Mouse (Mus musculus) C2C12 (cell line): ENCODE measurements around the gene Resf1. TPM values are rescaled to one million over a fixed set of nuclear protein-coding genes. Genes with fewer than 3 reads are reported as not detected.
"Not testable (repeated sequence)": the region's sequence is repeated elsewhere in the genome, so short reads cannot be mapped to it uniquely, and the experiment has no call there.

Source experiments
- H3K27me3 ChIP-seq: one replicate; pipeline ENCODE4 v1.6.1; 2011; ENCODE audit not compliant: control insufficient read depth, insufficient read depth, insufficient read length
- H3K36me3 ChIP-seq: one replicate; pipeline ENCODE4 v1.6.1; 2011; ENCODE audit not compliant: control insufficient read depth, insufficient read depth
- H3K4me3 ChIP-seq: one replicate; pipeline ENCODE4 v1.5.1; 2011; ENCODE audit warnings: mild to moderate bottlenecking, control low read depth; ENCODE audit not compliant: poor library complexity, insufficient read depth, severe bottlenecking
- H3K79me2 ChIP-seq: one replicate; pipeline ENCODE4 v1.6.1; 2011; ENCODE audit not compliant: control insufficient read depth, insufficient read depth
- H3K79me3 ChIP-seq: one replicate; pipeline ENCODE4 v1.6.1; 2011; ENCODE audit warnings: low read depth, control low read depth
- H3ac ChIP-seq: one replicate; pipeline ENCODE3; 2011; ENCODE audit warnings: low read depth; ENCODE audit not compliant: control insufficient read depth, insufficient read length
- CEBPB ChIP-seq: IDR thresholded peaks from one replicate; pipeline ENCODE4 v1.6.1; 2011; ENCODE audit warnings: low read depth, mild to moderate bottlenecking, control low read depth, moderate library complexity
- CTCF ChIP-seq: IDR thresholded peaks from one replicate; pipeline ENCODE4 v1.5.1; 2011; ENCODE audit not compliant: control insufficient read depth, insufficient read depth, insufficient read length
- FOSL1 ChIP-seq: IDR thresholded peaks from one replicate; pipeline ENCODE4 v1.8.0; 2011; ENCODE audit warnings: mild to moderate bottlenecking, low read length; ENCODE audit not compliant: poor library complexity, insufficient read depth, severe bottlenecking
- MAX ChIP-seq: IDR thresholded peaks from one replicate; pipeline ENCODE4 v1.6.1; 2011; ENCODE audit warnings: mild to moderate bottlenecking, control low read depth
- MYOD1 ChIP-seq: IDR thresholded peaks from one replicate; pipeline ENCODE4 v1.6.1; 2011; ENCODE audit warnings: low read depth; ENCODE audit not compliant: control insufficient read depth, insufficient read length
- MYOG ChIP-seq: IDR thresholded peaks from one replicate; pipeline ENCODE4 v1.6.1; 2011; ENCODE audit not compliant: control insufficient read depth, insufficient read length; ENCODE audit errors: extremely low read depth
- USF1 ChIP-seq: IDR thresholded peaks from one replicate; pipeline ENCODE4 v1.6.1; 2011; ENCODE audit warnings: low read depth, mild to moderate bottlenecking, control low read depth, moderate library complexity
- long read RNA-seq, 2 experiments: library from polyadenylated mRNA; unstranded; transcript quantifications; one replicate each; pipeline ENCODE4 v2.0.0; 2019 to 2020
- polyA plus RNA-seq: library from polyadenylated mRNA; unstranded; fragments of >200 nt; fragmentation: generic; extraction: Trizol; gene quantifications from one replicate; pipeline ENCODE4 v1.2.1, GENCODE M21; 2012; ENCODE audit warnings: missing spikeins

The Resf1 gene
- polyA plus RNA-seq: 4.3 TPM
- long read RNA-seq, experiment 1, full-length matches to known transcripts: 6 of 33 reads
- long read RNA-seq, experiment 1, partial matches to known transcripts: 14 of 33 reads
- long read RNA-seq, experiment 1, other reads (novel, unspliced or antisense): 13 of 33 reads
- long read RNA-seq, experiment 2, full-length matches to known transcripts: 18 of 35 reads
- long read RNA-seq, experiment 2, partial matches to known transcripts: 11 of 35 reads
- long read RNA-seq, experiment 2, other reads (novel, unspliced or antisense): 6 of 35 reads

DNA sequence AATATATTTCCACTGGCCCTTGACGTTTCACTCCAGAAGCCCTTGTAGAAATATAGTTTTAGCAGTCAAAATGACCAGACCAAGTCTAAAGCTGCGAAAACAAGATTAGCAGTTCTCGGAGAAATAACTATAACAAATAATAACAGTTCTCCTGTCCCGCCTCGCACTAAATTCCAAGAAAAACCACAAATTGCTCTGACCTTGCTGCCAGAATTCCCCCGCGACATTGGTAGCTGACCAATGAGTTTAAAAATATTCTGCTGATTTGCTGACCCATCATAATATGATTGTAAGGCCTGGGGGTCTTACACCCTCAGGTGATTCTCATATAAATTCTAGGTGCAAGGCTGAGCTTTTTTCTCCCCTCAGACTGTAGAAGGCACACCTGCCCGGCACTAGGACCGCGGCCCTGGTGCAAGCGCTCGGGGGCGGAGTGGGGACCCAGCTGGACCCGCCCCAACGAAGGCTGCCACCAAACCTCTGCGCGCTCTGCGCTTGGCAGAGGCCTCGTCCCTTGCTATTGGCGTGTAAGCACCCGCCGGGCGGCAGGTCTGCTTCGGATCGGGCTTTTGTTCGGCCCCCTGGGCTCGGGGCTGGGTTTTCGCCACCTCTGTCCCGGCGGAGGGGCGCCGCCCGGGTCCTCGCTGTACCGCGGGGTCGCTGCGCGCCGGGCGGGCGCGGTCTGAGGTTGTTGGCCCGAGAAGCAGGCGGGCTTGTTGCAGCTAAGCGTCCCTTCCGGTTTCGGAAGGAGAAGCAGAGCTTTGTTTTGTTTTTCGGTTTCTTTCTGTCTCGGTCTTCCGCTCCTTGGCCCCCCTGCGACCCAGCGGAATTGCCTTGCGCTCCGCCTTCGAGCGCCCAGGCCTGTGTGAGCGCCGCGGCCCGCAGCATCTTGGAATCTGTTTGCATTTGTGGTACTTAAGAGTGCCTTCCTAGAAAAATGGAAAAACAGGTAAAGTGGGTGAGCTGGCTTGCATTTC lies at the start of gene Resf1:
Gene Resf1 (plus strand): TSS at position 459 of the 977 bp plus-strand sequence.
- H3K79me3 ChIP-seq: peaks cover 30% of the 10 kb centered on the region
- peak within 1 kb of the TSS; percentile 90 for H3ac ChIP-seq
- H3K79me2 ChIP-seq: peaks cover 49% of the 10 kb centered on the region
- H3K4me3 ChIP-seq: peak within 1 kb of the TSS; percentile 66
- TF ChIP-seq CTCF (no peak), MYOG (no peak), CEBPB (no peak), USF1 (no peak), MAX (no peak), MYOD1 (no peak)
- H3K36me3 ChIP-seq: peaks cover 28% of the 10 kb centered on the region
- H3K27me3 ChIP-seq: no peaks in the 10 kb centered on the region

DNA sequence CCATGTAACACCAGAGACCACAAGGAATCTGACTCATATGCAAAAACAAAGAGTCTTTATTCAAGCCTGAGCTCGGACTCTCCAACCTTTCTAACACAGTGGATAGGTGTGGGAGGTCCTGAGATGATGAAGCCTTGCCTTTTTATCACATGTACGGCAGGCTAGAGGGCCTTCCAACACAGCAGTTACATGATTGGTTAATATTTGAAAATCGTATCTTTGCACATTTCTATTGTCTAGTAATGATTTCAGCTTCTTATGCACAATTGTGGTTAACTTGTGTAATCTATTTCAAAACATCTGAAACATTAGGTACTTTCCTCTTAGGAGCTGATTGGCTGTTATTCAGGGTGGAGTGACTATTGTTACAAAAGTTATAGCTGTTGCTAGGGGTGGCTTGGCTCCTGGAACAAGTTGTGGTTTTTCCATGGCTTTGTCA lies 48.4 kb upstream of the Resf1 start:
- no peaks in the 10 kb centered on the region for H3K79me2 ChIP-seq
- no peak overlapping the region for H3ac ChIP-seq
- H3K4me3 ChIP-seq: no peak overlapping the region
- no peaks in the 10 kb centered on the region for H3K36me3 ChIP-seq
- H3K79me3 ChIP-seq: no peaks in the 10 kb centered on the region
- peak; percentile 92 for TF ChIP-seq CEBPB
- TF ChIP-seq USF1: peak; percentile 20
- no peak for TF ChIP-seq MAX
- H3K27me3 ChIP-seq: no peaks in the 10 kb centered on the region

DNA sequence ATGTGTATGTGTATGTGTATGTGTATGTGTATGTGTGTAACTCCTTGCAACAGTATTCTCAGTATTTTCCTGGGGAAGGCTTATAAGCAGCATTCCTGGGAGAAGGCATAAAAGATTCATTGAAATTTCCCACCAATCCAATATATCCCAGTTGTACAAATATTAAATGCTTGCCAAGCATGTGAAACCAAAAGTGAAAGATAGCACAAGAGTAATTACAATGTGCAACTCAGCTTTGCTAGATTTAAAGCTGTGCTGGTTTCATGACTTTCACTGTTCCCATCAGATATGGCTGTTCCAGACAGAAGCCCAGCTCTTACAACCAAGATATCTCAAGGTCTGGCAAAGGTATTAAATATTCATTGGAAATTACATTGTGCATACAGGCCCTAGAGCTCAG lies 41.3 kb upstream of the Resf1 start:
- TF ChIP-seq FOSL1 (no peak), USF1 (no peak), CEBPB (no peak), MYOD1 (no peak), MYOG (no peak), CTCF (no peak), MAX (no peak)
- no peak overlapping the region for H3ac ChIP-seq
- no peaks in the 10 kb centered on the region for H3K79me3 ChIP-seq
- no peaks in the 10 kb centered on the region for H3K27me3 ChIP-seq
- no peak overlapping the region for H3K4me3 ChIP-seq
- no peaks in the 10 kb centered on the region for H3K36me3 ChIP-seq
- H3K79me2 ChIP-seq: no peaks in the 10 kb centered on the region

DNA sequence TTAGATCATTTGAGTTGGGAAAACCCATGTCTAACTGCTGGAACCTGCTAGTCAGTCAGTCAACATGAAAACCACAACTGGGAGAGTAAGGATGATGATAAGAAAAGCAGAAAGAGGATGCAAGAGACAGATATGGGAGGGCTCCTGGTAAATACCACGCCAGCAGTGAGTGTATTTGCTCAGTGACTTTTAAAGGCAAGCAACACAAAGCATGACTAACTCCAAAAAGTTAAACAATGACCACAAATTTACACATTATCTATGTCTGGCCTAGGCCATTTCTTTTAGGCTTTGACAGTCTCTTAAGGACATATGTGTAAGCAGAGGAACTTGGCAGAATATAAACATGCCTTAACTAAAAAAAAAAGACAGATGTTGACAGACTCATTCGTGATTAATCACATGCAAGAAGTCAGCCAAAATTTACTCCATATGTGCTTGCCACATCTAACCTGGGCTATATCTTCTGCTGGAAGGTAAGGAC lies 30.9 kb upstream of the Resf1 start:
- Histone ChIP-seq H3K79me3 (no peaks in the 10 kb centered on the region), H3K36me3 (no peaks in the 10 kb centered on the region), H3K79me2 (no peaks in the 10 kb centered on the region), H3K27me3 (no peaks in the 10 kb centered on the region), H3K4me3 (no peak overlapping the region), H3ac (no peak overlapping the region)
- TF ChIP-seq MYOG (no peak), USF1 (no peak), CTCF (no peak), MYOD1 (no peak), FOSL1 (no peak), CEBPB (no peak), MAX (no peak)

DNA sequence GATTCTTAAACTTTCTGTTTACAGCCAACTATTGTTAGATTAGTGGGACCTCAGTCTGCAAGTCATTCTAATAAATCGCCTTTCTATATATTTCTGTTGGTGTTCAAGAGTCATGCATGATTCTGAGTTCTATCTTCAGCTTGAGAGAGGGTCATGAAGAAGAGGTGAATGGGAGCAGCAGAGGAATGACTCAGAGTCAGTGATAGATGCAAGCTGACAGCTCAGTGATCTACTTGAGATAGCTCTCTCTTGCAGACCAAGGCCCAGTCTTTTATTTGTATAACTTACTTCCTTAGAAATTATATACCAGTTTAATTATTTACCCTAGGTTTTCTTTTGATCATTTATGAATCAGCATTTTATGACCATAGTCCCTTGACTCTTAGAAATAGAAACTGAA lies 30.3 kb upstream of the Resf1 start:
- TF ChIP-seq MYOD1 (no peak), CEBPB (no peak)
- Histone ChIP-seq H3K4me3 (no peak overlapping the region), H3K36me3 (no peaks in the 10 kb centered on the region), H3ac (no peak overlapping the region), H3K27me3 (no peaks in the 10 kb centered on the region), H3K79me2 (no peaks in the 10 kb centered on the region), H3K79me3 (no peaks in the 10 kb centered on the region)

DNA sequence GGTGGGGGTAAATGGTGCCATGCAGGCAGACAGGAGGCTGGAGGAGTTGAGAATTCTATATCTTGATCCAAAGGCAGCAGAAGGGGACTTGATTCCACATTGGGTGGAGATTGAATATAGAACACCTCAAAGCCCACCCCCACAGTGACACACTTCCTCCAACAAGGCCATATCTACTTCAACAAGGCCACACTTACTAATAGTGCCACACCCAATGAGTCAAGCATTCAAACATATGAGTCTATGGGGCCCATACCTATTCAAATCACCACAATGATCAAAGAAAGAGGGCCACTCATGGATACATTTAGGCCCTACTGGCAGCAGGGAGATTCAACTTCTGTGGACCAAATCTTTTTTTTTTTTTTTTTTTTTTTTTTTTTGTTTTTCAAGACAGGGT lies 28.7 kb upstream of the Resf1 start:
- H3K27me3 ChIP-seq: no peaks in the 10 kb centered on the region
- H3K79me3 ChIP-seq: no peaks in the 10 kb centered on the region
- TF ChIP-seq CTCF (no peak), MYOD1 (no peak), MAX (no peak), USF1 (no peak)
- no peak overlapping the region for H3K4me3 ChIP-seq
- H3K79me2 ChIP-seq: no peaks in the 10 kb centered on the region
- H3ac ChIP-seq: no peak overlapping the region
- H3K36me3 ChIP-seq: no peaks in the 10 kb centered on the region

DNA sequence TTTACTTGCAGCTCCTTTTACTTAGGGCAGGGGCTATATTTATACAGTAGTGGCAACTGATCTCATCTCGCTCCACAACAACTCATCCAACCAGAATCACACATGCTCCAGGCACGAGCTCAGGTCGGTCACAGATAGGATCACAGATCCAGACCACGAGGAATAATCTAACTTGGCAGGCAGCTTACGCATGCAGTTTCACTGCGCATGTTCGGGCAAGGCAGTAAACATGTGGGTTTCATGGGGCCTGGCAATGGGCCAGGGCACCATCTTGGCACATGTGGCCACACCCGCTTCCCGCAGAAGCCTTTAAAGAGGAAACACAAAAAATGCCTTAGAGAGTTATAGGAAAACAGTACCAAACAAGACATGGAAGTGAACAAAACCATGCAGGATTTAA lies 21.0 kb upstream of the Resf1 start:
- H3ac ChIP-seq, H3K79me3 ChIP-seq, H3K27me3 ChIP-seq, H3K36me3 ChIP-seq, H3K79me2 ChIP-seq, H3K4me3 ChIP-seq: not testable (repeated sequence)

DNA sequence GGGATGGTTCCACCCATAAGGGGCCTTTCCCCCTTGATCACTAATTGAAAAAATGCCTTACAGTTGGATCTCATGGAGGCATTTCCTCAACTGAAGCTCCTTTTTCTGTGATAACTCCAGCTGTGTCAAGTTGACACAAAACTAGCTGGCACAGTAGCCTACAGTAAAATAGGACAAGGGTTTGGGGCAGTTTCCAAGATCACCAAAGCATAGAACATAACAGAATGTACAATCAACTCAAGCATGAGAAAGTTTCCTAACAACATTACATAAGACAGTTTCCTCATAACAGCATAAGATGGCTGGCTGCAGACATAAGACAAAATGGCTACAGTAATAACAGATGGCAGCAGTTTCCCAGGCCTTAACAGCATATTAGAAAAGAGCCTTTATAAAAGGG lies 6.0 kb upstream of the Resf1 start:
- H3K27me3 ChIP-seq, H3K79me3 ChIP-seq, H3K36me3 ChIP-seq, H3K79me2 ChIP-seq, H3ac ChIP-seq, H3K4me3 ChIP-seq: not testable (repeated sequence)
